Mouse (Mus musculus) lung, embryonic 14.5 days (tissue): ENCODE results near the gene F2. TPM values are rescaled to one million over a fixed set of nuclear protein-coding genes. Genes with fewer than 3 reads are reported as not detected.

Source experiments
- ATAC-seq: fragments of 200-750 bp; cut with Nextera tagmentation; 2 replicates; pipeline ENCODE4 v1.8.0; 2017; ENCODE audit warnings: mild to moderate bottlenecking, moderate TSS enrichment, moderate library complexity; ENCODE audit not compliant: insufficient read depth
- DNase-seq: peaks from one replicate; pipeline ENCODE4 v3.0.0-alpha.2; 2015
- H3K27ac ChIP-seq: fragments of 300-500 bp; sonication (generic); 2 replicates; pipeline ENCODE4 v1.5.1; 2014; ENCODE audit warnings: low read depth, mild to moderate bottlenecking, moderate library complexity
- H3K27me3 ChIP-seq: fragments of 300-500 bp; sonication (generic); 2 replicates; pipeline ENCODE4 v1.6.1; 2014; ENCODE audit warnings: low read length, control low read depth; ENCODE audit not compliant: insufficient read depth
- H3K36me3 ChIP-seq: fragments of 300-500 bp; sonication (generic); 2 replicates; pipeline ENCODE4 v1.6.1; 2014; ENCODE audit warnings: control low read depth; ENCODE audit not compliant: insufficient read depth
- H3K4me1 ChIP-seq: fragments of 300-500 bp; sonication (generic); 2 replicates; pipeline ENCODE4 v1.6.1; 2014; ENCODE audit warnings: antibody characterized with exemption, control low read depth; ENCODE audit not compliant: insufficient read depth
- H3K4me2 ChIP-seq: fragments of 300-500 bp; sonication (generic); 2 replicates; pipeline ENCODE4 v1.6.1; 2014; ENCODE audit warnings: mild to moderate bottlenecking
- H3K4me3 ChIP-seq: fragments of 300-500 bp; sonication (generic); 2 replicates; pipeline ENCODE4 v1.5.1; 2014; ENCODE audit warnings: low read depth, low read length
- H3K9ac ChIP-seq: fragments of 300-500 bp; sonication (generic); 2 replicates; pipeline ENCODE4 v1.6.1; 2014
- H3K9me3 ChIP-seq: fragments of 300-500 bp; sonication (generic); 2 replicates; pipeline ENCODE4 v1.6.1; 2016; ENCODE audit warnings: low read depth, low read length, control low read depth
- CTCF ChIP-seq: IDR thresholded peaks from 2 replicates; pipeline ENCODE4 v1.5.1; 2016; ENCODE audit warnings: antibody characterized with exemption, low read depth
- WGBS: fragments of 180-500 bp; shearing (Covaris S2); extraction: QIAGEN DNeasy Blood & Tissue Kit; methylation state at CpG from one replicate; pipeline ENCODE4 v1.1.7; 2014; 5-methylcytosine and 5-hydroxymethylcytosine counted together
- polyA plus RNA-seq: library from polyadenylated mRNA; unstranded; fragments of >200 nt; fragmentation: Nextera tagmentation; extraction: Ambion mirVana; gene quantifications from 2 replicates; pipeline ENCODE4 v1.2.1, GENCODE M21; 2014

F2 gene
- polyA plus RNA-seq, 1 experiment from 2014 or later: 0.09 TPM

GRCm38 (mm10) chr2:91649152-91649551 is 12.9 kb upstream of the F2 start:
- H3K27ac ChIP-seq: peak overlapping the region; percentile 92; the same call in 1 of the 2 replicates
- ATAC-seq (no peak), DNase-seq (no peak)
- H3K27me3 ChIP-seq: no peaks in the 10 kb centered on the region
- WGBS: 2% methylated on average over 15 of the region's 15 CpGs
- TF ChIP-seq CTCF: no peak
- peaks cover 57% of the 10 kb centered on the region for H3K36me3 ChIP-seq
- H3K4me2 ChIP-seq: peak overlapping the region; percentile 99
- peaks cover 4% of the 10 kb centered on the region; the same call in 1 of the 2 replicates for H3K4me1 ChIP-seq
- peak overlapping the region; percentile 66 for H3K4me3 ChIP-seq
- H3K9me3 ChIP-seq: no peaks in the 10 kb centered on the region
- peak overlapping the region; percentile 71 for H3K9ac ChIP-seq

- H3K27me3 ChIP-seq: no peaks in the 10 kb centered on the region
- H3K36me3 ChIP-seq: peaks cover 59% of the 10 kb centered on the region
- no peak overlapping the region for H3K4me3 ChIP-seq
- peak; percentile 74 for TF ChIP-seq CTCF
- no peak overlapping the region for H3K9ac ChIP-seq
- no peaks in the 10 kb centered on the region for H3K9me3 ChIP-seq
- WGBS: 29% methylated on average over 1 of the region's 1 CpGs
- H3K4me1 ChIP-seq: peaks cover 4% of the 10 kb centered on the region; the same call in 1 of the 2 replicates
- no peak overlapping the region for H3K27ac ChIP-seq
- ATAC-seq: no peak
- peak; percentile 78 for DNase-seq
- no peak overlapping the region for H3K4me2 ChIP-seq
Observed at GRCm38 (mm10) chr2:91646733-91647132, 10.5 kb upstream of the F2 start.

GRCm38 (mm10) chr2:91645811-91646210 is 9.6 kb upstream of the F2 start:
- no peak overlapping the region for H3K4me3 ChIP-seq
- 91% methylated on average over 11 of the region's 11 CpGs for WGBS
- DNase-seq (no peak), ATAC-seq (no peak)
- TF ChIP-seq CTCF: no peak
- no peaks in the 10 kb centered on the region for H3K27me3 ChIP-seq
- no peaks in the 10 kb centered on the region for H3K9me3 ChIP-seq
- H3K9ac ChIP-seq: no peak overlapping the region
- no peak overlapping the region for H3K27ac ChIP-seq
- peaks cover 4% of the 10 kb centered on the region; the same call in 1 of the 2 replicates for H3K4me1 ChIP-seq
- H3K4me2 ChIP-seq: no peak overlapping the region
- H3K36me3 ChIP-seq: peaks cover 58% of the 10 kb centered on the region

GRCm38 (mm10) chr2:91645354-91645753 is 9.1 kb upstream of the F2 start:
- no peak for TF ChIP-seq CTCF
- H3K4me1 ChIP-seq: peaks cover 4% of the 10 kb centered on the region; the same call in 1 of the 2 replicates
- H3K4me3 ChIP-seq: no peak overlapping the region
- no peaks in the 10 kb centered on the region for H3K27me3 ChIP-seq
- no peak for ATAC-seq
- no peaks in the 10 kb centered on the region for H3K9me3 ChIP-seq
- H3K4me2 ChIP-seq: no peak overlapping the region
- DNase-seq: no peak
- H3K36me3 ChIP-seq: peaks cover 58% of the 10 kb centered on the region
- no peak overlapping the region for H3K9ac ChIP-seq
- H3K27ac ChIP-seq: no peak overlapping the region
- 95% methylated on average over 15 of the region's 15 CpGs for WGBS

GRCm38 (mm10) chr2:91644021-91644420 is 7.8 kb upstream of the F2 start:
- TF ChIP-seq CTCF: no peak
- WGBS: 87% methylated on average over 11 of the region's 11 CpGs
- no peak for ATAC-seq

GRCm38 (mm10) chr2:91642825-91643415 is 6.7 kb upstream of the F2 start:
- ATAC-seq: no peak
- peaks cover 57% of the 10 kb centered on the region for H3K36me3 ChIP-seq
- H3K4me1 ChIP-seq: no peaks in the 10 kb centered on the region
- no peak overlapping the region for H3K9ac ChIP-seq
- no peaks in the 10 kb centered on the region for H3K9me3 ChIP-seq
- H3K4me2 ChIP-seq: no peak overlapping the region
- no peak overlapping the region for H3K4me3 ChIP-seq
- TF ChIP-seq CTCF: no peak
- DNase-seq: no peak
- H3K27me3 ChIP-seq: no peaks in the 10 kb centered on the region
- WGBS: 82% methylated on average over 2 of the region's 2 CpGs
- H3K27ac ChIP-seq: no peak overlapping the region

More at GRCm38 (mm10) chr2:91644021-91644420, 7.8 kb upstream of the F2 start:
- Histone ChIP-seq H3K9me3 (no peaks in the 10 kb centered on the region), H3K4me2 (no peak overlapping the region), H3K27ac (no peak overlapping the region), H3K4me1 (peaks cover 4% of the 10 kb centered on the region; the same call in 1 of the 2 replicates), H3K4me3 (no peak overlapping the region), H3K27me3 (no peaks in the 10 kb centered on the region), H3K9ac (no peak overlapping the region), H3K36me3 (peaks cover 58% of the 10 kb centered on the region)
- DNase-seq: no peak

- no peak for ATAC-seq
- WGBS: 53% methylated on average over 6 of the region's 6 CpGs
Observed at GRCm38 (mm10) chr2:91638931-91639330, 2.7 kb upstream of the F2 start.

More at GRCm38 (mm10) chr2:91638931-91639330, 2.7 kb upstream of the F2 start:
- Histone ChIP-seq H3K4me2 (no peak overlapping the region), H3K36me3 (peaks cover 17% of the 10 kb centered on the region), H3K27me3 (no peaks in the 10 kb centered on the region), H3K27ac (no peak overlapping the region), H3K4me1 (no peaks in the 10 kb centered on the region), H3K9me3 (no peaks in the 10 kb centered on the region), H3K9ac (no peak overlapping the region), H3K4me3 (no peak overlapping the region)
- TF ChIP-seq CTCF: no peak
- DNase-seq: no peak
